7 mouse cellular contexts compared by ENCODE assay signal in the genomic region with DNA sequence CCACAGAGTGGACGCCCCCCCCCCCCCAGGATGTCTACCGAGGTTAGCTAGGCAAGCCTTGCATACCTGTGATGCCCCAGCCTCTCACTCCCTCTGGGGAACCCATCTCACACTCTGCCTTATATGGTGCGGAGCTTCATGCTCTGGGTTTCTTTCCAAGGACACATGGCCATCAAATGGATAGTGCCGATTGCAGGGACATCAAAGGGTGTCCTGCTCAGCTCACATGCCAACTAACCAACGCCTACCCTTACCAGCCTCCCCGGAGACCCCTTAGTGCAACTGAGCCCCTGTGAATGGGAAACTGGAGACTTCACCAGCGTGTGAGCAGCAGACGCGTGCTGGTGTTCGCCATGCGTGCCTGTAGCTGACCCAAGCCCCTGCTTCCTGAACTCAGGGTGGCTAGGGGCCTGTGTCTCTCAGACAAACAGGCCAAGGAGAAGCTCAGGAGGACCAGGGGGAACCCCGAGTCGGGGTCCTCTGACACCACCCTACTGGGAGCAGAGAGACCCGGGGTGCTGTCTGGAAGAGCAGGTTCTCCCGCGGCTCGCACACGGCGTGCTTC. TPM values are rescaled to one million over a fixed set of nuclear protein-coding genes. Genes with fewer than 3 reads are reported as not detected.
DNase-seq lines count a peak whose midpoint lies in the region; ATAC-seq and TF ChIP-seq lines count a peak whose summit lies in the region.

No protein-coding gene starts in this region.

- TF ChIP-seq EP300 in stomach, postnatal 0 days (optimal IDR thresholded peaks at IDR 0.05) = no peak

- peak; percentile 35; the same call in 1 of the 2 replicates for ATAC-seq in lung, embryonic 14.5 days (ENCODE audit: insufficient read depth)
- ATAC-seq in forebrain, embryonic 16.5 days = peak; percentile 51
- no peak for ATAC-seq in liver, embryonic 13.5 days (ENCODE audit: low read depth)
- 0 out of 2 replicates have a peak, but pooled peaks have one; percentile 17 for ATAC-seq in stomach, postnatal 0 days (ENCODE audit: low FRiP score, low TSS enrichment)
- no peak for ATAC-seq in erythroblast, adult 5-6 weeks (replicated peaks; ENCODE audit: low FRiP score, poor library complexity, severe bottlenecking)

- H3K27ac ChIP-seq in lung, embryonic 14.5 days (ENCODE audit: low read depth) = no peak overlapping the region; the same call in 1 of the 2 replicates
- peak overlapping the region; percentile 78; the same call in 1 of the 2 replicates for H3K27ac ChIP-seq in forebrain, embryonic 16.5 days (ENCODE audit: low read length)
- H3K27ac ChIP-seq in liver, embryonic 13.5 days = no peak overlapping the region
- peak overlapping the region; percentile 71 for H3K27ac ChIP-seq in stomach, postnatal 0 days (replicated peaks)

- H3K27me3 ChIP-seq in lung, embryonic 14.5 days (ENCODE audit: insufficient read depth, low read length) = peaks cover 6% of the 10 kb centered on the region; the same call in 1 of the 2 replicates
- no peaks in the 10 kb centered on the region for H3K27me3 ChIP-seq in forebrain, embryonic 16.5 days (replicated peaks; ENCODE audit: control insufficient read depth, insufficient read depth, low read length)
- peaks cover 57% of the 10 kb centered on the region for H3K27me3 ChIP-seq in liver, embryonic 13.5 days
- H3K27me3 ChIP-seq in stomach, postnatal 0 days (ENCODE audit: control insufficient read depth, insufficient read depth, low read length) = no peaks in the 10 kb centered on the region

- peak; percentile 42 for DNase-seq in lung, embryonic 14.5 days
- no peak for DNase-seq in lung, postnatal 10 days
- DNase-seq in embryo, embryonic 10 days (ENCODE audit: low spot score) = peak; percentile 62
- no peak for DNase-seq in liver, embryonic 13.5 days
- DNase-seq in stomach, postnatal 0 days (ENCODE audit: low spot score) = peak; percentile 27

- peaks cover 5% of the 10 kb centered on the region for H3K4me1 ChIP-seq in lung, embryonic 14.5 days (ENCODE audit: insufficient read depth)
- H3K4me1 ChIP-seq in forebrain, embryonic 16.5 days (replicated peaks; ENCODE audit: control insufficient read depth, insufficient read depth, low read length) = peaks cover 31% of the 10 kb centered on the region
- peaks cover 10% of the 10 kb centered on the region for H3K4me1 ChIP-seq in liver, embryonic 13.5 days (replicated peaks)
- H3K4me1 ChIP-seq in stomach, postnatal 0 days (replicated peaks; ENCODE audit: control insufficient read depth, insufficient read depth) = no peaks in the 10 kb centered on the region; the same call in 1 of the 2 replicates

- H3K9me3 ChIP-seq in lung, embryonic 14.5 days (ENCODE audit: low read depth, low read length) = no peaks in the 10 kb centered on the region
- H3K9me3 ChIP-seq in forebrain, embryonic 16.5 days (ENCODE audit: control insufficient read depth, low read length) = no peaks in the 10 kb centered on the region
- no peaks in the 10 kb centered on the region for H3K9me3 ChIP-seq in liver, embryonic 13.5 days (replicated peaks)
- H3K9me3 ChIP-seq in stomach, postnatal 0 days (ENCODE audit: control insufficient read depth, low read length) = no peaks in the 10 kb centered on the region

- H3K4me2 ChIP-seq in lung, embryonic 14.5 days = peak overlapping the region; percentile 97
- peak overlapping the region; percentile 84 for H3K4me2 ChIP-seq in forebrain, embryonic 16.5 days (ENCODE audit: low read length)
- peak overlapping the region; percentile 76 for H3K4me2 ChIP-seq in liver, embryonic 13.5 days
- H3K4me2 ChIP-seq in stomach, postnatal 0 days (replicated peaks; ENCODE audit: low read depth) = peak overlapping the region; percentile 97

- 4% methylated on average over 19 of the region's 19 CpGs for WGBS in lung, embryonic 14.5 days
- WGBS in forebrain, embryonic 16.5 days = 6% methylated on average over 17 of the region's 19 CpGs
- WGBS in liver, embryonic 13.5 days (ENCODE audit: insufficient replicate concordance) = 7% methylated on average over 19 of the region's 19 CpGs
- WGBS in stomach, postnatal 0 days = 12% methylated on average over 14 of the region's 19 CpGs

- no peaks in the 10 kb centered on the region for H3K36me3 ChIP-seq in lung, embryonic 14.5 days (ENCODE audit: insufficient read depth)
- no peaks in the 10 kb centered on the region for H3K36me3 ChIP-seq in forebrain, embryonic 16.5 days (ENCODE audit: control insufficient read depth, insufficient read depth)
- H3K36me3 ChIP-seq in liver, embryonic 13.5 days = no peaks in the 10 kb centered on the region
- H3K36me3 ChIP-seq in stomach, postnatal 0 days (ENCODE audit: control insufficient read depth, insufficient read depth, low read length) = no peaks in the 10 kb centered on the region

- no peak for TF ChIP-seq CTCF in lung, embryonic 14.5 days (IDR thresholded peaks at IDR 0.05; ENCODE audit: low read depth)
- TF ChIP-seq CTCF in stomach, postnatal 0 days (IDR thresholded peaks at IDR 0.05; ENCODE audit: low read depth) = no peak

- peak overlapping the region; percentile 92 for H3K9ac ChIP-seq in lung, embryonic 14.5 days
- peak overlapping the region; percentile 99 for H3K9ac ChIP-seq in forebrain, embryonic 16.5 days (replicated peaks; ENCODE audit: low read depth, low read length)
- H3K9ac ChIP-seq in liver, embryonic 13.5 days = peak overlapping the region; percentile 63
- H3K9ac ChIP-seq in stomach, postnatal 0 days (ENCODE audit: low read length) = peak overlapping the region; percentile 89

- H3K4me3 ChIP-seq in lung, embryonic 14.5 days (ENCODE audit: low read depth, low read length) = peak overlapping the region; percentile 85
- H3K4me3 ChIP-seq in forebrain, embryonic 16.5 days (replicated peaks; ENCODE audit: low read length) = peak overlapping the region; percentile 89
- peak overlapping the region; percentile 63 for H3K4me3 ChIP-seq in liver, embryonic 13.5 days (replicated peaks)
- H3K4me3 ChIP-seq in stomach, postnatal 0 days (ENCODE audit: low read depth, low read length) = peak overlapping the region; percentile 80

RNA-seq across cellular contexts. Expression of a gene that starts 0.4 kb away (rescaled TPM):
- polyA plus RNA-seq in lung, embryonic 14.5 days (2014; fragmentation: Nextera tagmentation; extraction: Ambion mirVana) = 19.1 and 20.3 TPM in 2 replicates
- 89.6 and 113 TPM in 2 replicates for polyA plus RNA-seq in forebrain, embryonic 16.5 days (2015; fragmentation: Nextera tagmentation; extraction: Ambion mirVana)
- 5.3 and 6.5 TPM in 2 replicates for polyA plus RNA-seq in liver, embryonic 13.5 days (2015; fragmentation: Nextera tagmentation; extraction: Ambion mirVana)
- 11.0 and 12.8 TPM in 2 replicates for polyA plus RNA-seq in stomach, postnatal 0 days (2015; fragmentation: Nextera tagmentation; extraction: Ambion mirVana)
- total RNA-seq in erythroblast, adult 5-6 weeks (2015; ENCODE audit: low replicate concordance) = 6.1 and 24.7 TPM in 2 replicates
- total RNA-seq in erythroblast, adult 5-6 weeks (2017; ENCODE audit: low replicate concordance) = 4.7 and 13.3 TPM in 2 replicates

Comparison
In these comparisons a context has a peak if more than half of its experiments do, and no peak if none do; other contexts are left out.
1. DNase-seq: peak in lung, embryonic 14.5 days (single experiment), embryo, embryonic 10 days (single experiment) and stomach, postnatal 0 days (single experiment); none in lung, postnatal 10 days (single experiment) and liver, embryonic 13.5 days (single experiment).
2. ATAC-seq: peak in lung, embryonic 14.5 days (single experiment), forebrain, embryonic 16.5 days (single experiment) and stomach, postnatal 0 days (single experiment); none in liver, embryonic 13.5 days (single experiment) and erythroblast, adult 5-6 weeks (single experiment).
3. H3K27ac ChIP-seq: peak in forebrain, embryonic 16.5 days (single experiment) and stomach, postnatal 0 days (single experiment); none in lung, embryonic 14.5 days (single experiment) and liver, embryonic 13.5 days (single experiment).
4. Peak in every context shown above with its lines, with median percentiles within 50 percentile points of each other: H3K4me2 ChIP-seq, H3K4me3 ChIP-seq and H3K9ac ChIP-seq.